Mouse (Mus musculus) cerebellum, adult 2 months (tissue): ENCODE results near the gene Fgfr2. TPM values are rescaled to one million over a fixed set of nuclear protein-coding genes. Genes with fewer than 3 reads are reported as not detected.
A peak's percentile ranks its signal among the peaks of the same experiment; 100 is the strongest.

ENCODE experiments used
- DNase-seq, 2 experiments: peaks; one replicate each; pipeline ENCODE4 v3.0.0; 2021
- H3K27ac ChIP-seq: fragments of 200-500 bp; 2 replicates; pipeline ENCODE4 v1.5.1; 2012; ENCODE audit warnings: low read length, control low read depth, inconsistent platforms; ENCODE audit not compliant: insufficient read depth
- H3K27me3 ChIP-seq: fragments of 200-500 bp; 2 replicates; pipeline ENCODE4 v1.6.1; 2012; ENCODE audit warnings: inconsistent platforms, mild to moderate bottlenecking, low read length, moderate library complexity; ENCODE audit not compliant: control insufficient read depth, insufficient read depth
- H3K4me1 ChIP-seq: fragments of 200-500 bp; 2 replicates; pipeline ENCODE4 v1.6.1; 2011; ENCODE audit warnings: low read length; ENCODE audit not compliant: control insufficient read depth, insufficient read depth
- H3K4me3 ChIP-seq: fragments of 200-500 bp; replicated peaks from 2 replicates; pipeline ENCODE3; 2011; ENCODE audit warnings: mild to moderate bottlenecking, low read depth, low read length, control low read depth; ENCODE audit not compliant: insufficient read depth
- CTCF ChIP-seq: fragments of 200-500 bp; IDR thresholded peaks from 2 replicates; pipeline ENCODE4 v1.5.1; 2011; ENCODE audit warnings: low read depth, mild to moderate bottlenecking, control low read depth, low read length, moderate library complexity, borderline replicate concordance; ENCODE audit not compliant: insufficient read depth
- POLR2A ChIP-seq: fragments of 200-500 bp; IDR thresholded peaks from 2 replicates; pipeline ENCODE4 v1.6.1; 2011; ENCODE audit warnings: low read length, control low read depth, borderline replicate concordance; ENCODE audit not compliant: insufficient read depth
- WGBS: fragments of 180-500 bp; shearing (Covaris S2); methylation state at CpG from one replicate; pipeline ENCODE4 v1.1.7; 2018; 5-methylcytosine and 5-hydroxymethylcytosine counted together
- polyA plus RNA-seq: library from polyadenylated mRNA; depleted of rRNA; stranded (reverse); fragments of >200 nt; gene quantifications from 2 replicates; pipeline ENCODE4 v1.2.3, GENCODE M21; 2012

Fgfr2 gene
- polyA plus RNA-seq, 1 experiment: 95.3 TPM

DNA sequence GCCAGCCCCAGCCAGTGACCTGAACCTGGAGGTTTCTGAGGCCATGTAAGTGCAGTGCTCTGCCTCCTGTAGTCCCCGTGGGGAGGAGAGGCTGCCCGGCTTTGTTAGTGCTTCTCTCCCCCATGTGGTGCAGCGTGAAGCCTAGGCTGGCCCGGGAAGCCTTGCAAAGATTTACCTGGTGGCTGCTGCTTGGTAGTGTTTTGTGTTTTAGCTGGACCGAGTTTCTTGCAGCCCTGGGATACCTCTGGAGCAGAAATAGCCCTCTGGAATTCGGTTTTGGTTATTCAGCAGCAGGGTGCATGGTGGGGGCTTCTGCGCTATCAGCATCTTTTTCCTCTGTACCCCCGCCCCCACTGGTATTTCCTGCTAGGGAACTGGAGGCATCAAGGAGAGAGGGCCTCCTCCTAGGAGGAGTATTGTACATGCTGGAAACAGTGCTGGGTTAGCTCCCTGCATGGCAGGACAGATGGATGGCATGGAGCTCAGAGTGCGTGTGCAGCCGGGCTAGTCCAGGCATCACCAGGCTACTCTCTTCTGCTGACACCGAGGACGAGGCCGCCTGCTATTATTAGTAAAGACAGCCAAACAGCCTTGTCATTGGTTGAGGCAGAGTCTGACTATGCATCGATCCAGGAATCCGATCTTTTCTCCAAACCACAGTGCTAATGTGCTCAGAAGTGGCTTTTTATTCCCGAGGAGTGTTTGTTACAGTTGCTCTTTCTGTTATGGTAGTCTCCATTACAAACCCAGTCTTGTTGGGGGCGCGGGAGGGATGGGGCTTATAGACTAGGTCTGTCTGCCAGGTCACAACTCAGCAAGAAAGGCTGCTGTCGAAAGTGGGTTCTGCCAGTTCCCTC is 2430.0 kb downstream of the Fgfr2 start:
- peak; percentile 81 to 86 for DNase-seq
- Histone ChIP-seq H3K4me1 (peaks cover 26% of the 10 kb centered on the region), H3K27me3 (no peaks in the 10 kb centered on the region), H3K4me3 (peak overlapping the region; percentile 50), H3K27ac (peak overlapping the region; percentile 49)
- TF ChIP-seq POLR2A: peak; percentile 67; the same call in 1 of the 2 replicates
- no peak for TF ChIP-seq CTCF
- 1% methylated on average over 19 of the region's 19 CpGs for WGBS

DNA sequence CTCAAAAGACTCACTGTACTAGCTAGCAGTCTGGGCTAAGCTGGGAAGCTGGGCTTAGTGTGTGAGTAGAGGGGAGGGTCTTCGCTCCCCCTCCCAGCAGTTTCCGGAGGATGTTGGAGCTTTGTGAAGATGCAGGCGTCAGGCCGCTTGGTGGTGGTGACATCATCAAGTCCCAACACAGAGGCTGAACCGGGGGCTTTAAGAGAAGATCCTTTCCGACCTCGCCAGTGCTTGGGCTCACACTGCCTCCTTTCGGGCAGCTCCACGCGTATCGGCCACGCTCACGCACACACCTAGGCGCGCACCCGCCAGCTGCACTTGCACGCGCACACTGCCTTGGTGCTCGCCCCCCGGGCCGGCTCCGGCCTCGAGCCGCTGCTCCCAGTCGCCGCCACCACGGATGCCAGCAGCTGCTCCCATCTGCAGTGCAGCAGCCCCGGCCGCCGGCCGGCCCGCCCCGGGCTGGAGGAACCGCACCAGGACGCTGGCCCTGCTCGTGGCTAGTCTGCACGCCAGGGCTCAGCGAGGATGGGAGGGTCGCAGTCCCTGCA is 2430.7 kb downstream of the Fgfr2 start:
- TF ChIP-seq CTCF (peak; percentile 46; the same call in 1 of the 2 replicates), POLR2A (peak; percentile 51)
- no peaks in the 10 kb centered on the region for H3K27me3 ChIP-seq
- DNase-seq: peak; percentile 84 to 85

DNA sequence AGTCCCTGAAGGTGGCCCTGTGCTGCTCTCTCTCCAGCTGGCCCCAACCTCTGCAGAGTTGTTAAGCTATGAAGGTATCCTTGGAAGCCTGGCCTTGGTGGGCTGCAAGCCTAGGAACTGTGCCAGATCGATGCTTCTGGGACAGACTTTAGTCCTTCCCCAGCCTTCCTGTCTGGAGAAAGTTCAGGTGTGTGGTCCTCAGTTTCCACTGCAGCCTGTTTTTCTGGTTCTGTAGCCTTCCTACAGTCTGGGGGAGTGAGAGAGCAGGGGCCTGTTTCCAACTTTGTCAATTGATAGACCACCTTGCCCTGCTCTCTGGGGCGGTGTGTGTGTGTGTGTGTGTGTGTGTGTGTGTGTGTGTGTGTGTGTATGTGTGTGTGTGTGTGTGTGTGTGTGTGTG is 2431.2 kb downstream of the Fgfr2 start:
- peak overlapping the region; percentile 49 for H3K27ac ChIP-seq
- H3K4me1 ChIP-seq: peaks cover 24% of the 10 kb centered on the region
- no peaks in the 10 kb centered on the region for H3K27me3 ChIP-seq
- DNase-seq: no peak
- H3K4me3 ChIP-seq: no peak overlapping the region
- 37% methylated on average over 2 of the region's 2 CpGs for WGBS
- TF ChIP-seq CTCF (no peak), POLR2A (no peak)

More for the DNA sequence above, 2430.7 kb downstream of the Fgfr2 start:
- Histone ChIP-seq H3K4me3 (peak overlapping the region; percentile 50), H3K4me1 (peaks cover 26% of the 10 kb centered on the region), H3K27ac (peak overlapping the region; percentile 49)
- WGBS: under 1% methylated on average over 39 of the region's 39 CpGs

DNA sequence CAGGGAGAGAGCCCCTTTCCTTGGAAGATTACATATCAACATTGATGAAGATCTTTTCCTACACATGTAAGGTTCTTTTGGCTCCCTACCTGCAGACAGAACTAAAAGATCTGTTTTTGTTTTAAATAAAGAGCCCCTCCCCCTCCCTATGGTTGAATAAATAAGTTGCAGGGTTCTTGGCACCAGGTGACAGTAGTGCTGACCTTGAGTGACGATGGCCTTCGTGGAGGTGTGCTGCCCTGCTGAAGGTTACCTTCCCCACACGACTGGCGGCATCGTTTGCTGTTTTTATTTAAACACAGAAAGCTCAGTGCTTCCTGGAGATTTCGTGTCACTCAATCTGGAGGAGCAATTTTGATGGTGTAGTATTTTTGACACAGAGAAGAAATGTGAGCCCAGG is 2432.3 kb downstream of the Fgfr2 start:
- Histone ChIP-seq H3K4me3 (no peak overlapping the region), H3K27ac (no peak overlapping the region), H3K27me3 (no peaks in the 10 kb centered on the region), H3K4me1 (peaks cover 13% of the 10 kb centered on the region)
- TF ChIP-seq CTCF (no peak), POLR2A (no peak)
- DNase-seq: no peak
- 81% methylated on average over 6 of the region's 6 CpGs for WGBS

DNA sequence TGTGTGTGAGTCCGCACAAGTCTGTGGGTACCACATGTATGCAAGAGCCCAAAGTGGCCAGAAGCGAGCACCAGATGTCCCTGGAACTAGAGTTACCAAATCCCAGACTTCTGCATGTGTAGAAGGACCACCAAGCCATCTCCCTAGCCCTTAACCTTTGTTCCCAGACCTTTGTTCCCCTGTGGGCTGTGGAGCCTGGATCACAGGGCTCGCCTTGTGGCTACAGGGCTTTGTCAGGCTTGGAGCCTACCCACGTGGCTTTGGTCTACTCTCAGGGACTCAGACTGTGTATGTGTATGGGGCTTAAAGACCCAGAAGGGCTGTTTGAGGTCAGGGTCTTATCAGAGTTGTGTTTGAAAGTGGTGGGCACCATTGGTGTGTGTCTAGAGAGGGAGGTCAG is 2434.5 kb downstream of the Fgfr2 start:
- H3K4me1 ChIP-seq: peaks cover 4% of the 10 kb centered on the region
- no peaks in the 10 kb centered on the region for H3K27me3 ChIP-seq
- no peak overlapping the region for H3K4me3 ChIP-seq
- DNase-seq: no peak
- TF ChIP-seq POLR2A (no peak), CTCF (no peak)
- WGBS: 90% methylated on average over 4 of the region's 4 CpGs
- H3K27ac ChIP-seq: no peak overlapping the region

DNA sequence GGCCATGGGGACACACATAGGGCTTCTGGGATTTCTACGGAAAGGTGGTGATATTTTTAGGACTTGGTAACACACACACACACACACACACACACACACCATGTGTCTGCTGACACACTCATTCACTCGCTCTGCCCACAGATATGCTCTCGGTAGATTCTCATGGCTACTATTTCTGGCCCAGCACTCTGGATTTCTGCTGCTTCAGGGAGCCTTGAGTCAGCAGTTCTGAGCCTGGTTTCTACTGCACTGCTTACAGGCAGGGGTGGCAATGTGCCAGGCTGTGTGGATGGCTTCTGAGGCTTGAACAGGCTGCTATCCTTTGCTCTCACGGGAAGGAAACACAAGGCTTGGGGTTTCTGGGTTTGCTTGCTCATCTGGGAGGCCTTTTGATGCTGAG is 2441.4 kb downstream of the Fgfr2 start:
- Histone ChIP-seq H3K27ac (no peak overlapping the region), H3K4me3 (no peak overlapping the region)
- peak; percentile 77 to 83 for DNase-seq

DNA sequence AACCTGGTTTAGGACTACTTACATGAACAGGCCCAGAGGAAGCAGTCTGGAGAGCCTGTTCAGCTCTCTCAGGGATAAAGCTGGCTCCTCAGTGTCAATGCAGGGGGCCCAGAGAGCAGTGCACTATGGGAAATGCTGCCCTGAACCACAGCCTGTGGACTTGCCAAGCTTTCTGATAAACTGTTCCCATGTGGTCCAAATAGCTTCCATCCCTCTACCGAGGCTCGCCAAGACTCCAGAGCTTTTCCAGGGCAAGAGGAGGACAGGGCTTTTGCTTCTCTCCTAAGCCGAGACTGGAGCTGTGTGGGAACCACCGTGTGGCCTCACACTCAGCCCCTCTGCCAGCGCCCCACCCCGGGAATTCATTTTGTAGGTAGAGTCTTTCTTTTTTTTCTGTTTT is 2444.7 kb downstream of the Fgfr2 start:
- 67% methylated on average over 6 of the region's 6 CpGs for WGBS
- TF ChIP-seq CTCF (no peak), POLR2A (no peak)
- DNase-seq: no peak
- Histone ChIP-seq H3K4me1 (peaks cover 4% of the 10 kb centered on the region), H3K27me3 (no peaks in the 10 kb centered on the region), H3K27ac (no peak overlapping the region), H3K4me3 (no peak overlapping the region)

More for the DNA sequence above, 2441.4 kb downstream of the Fgfr2 start:
- H3K4me1 ChIP-seq: peaks cover 8% of the 10 kb centered on the region
- TF ChIP-seq CTCF (no peak), POLR2A (no peak)
- WGBS: 6% methylated on average over 4 of the region's 4 CpGs
- H3K27me3 ChIP-seq: no peaks in the 10 kb centered on the region
